Mouse (Mus musculus) T-cell, adult 2 months (primary cell): Measurements from ENCODE around the gene 1700061G19Rik.

Experiments used
- DNase-seq: peaks from one replicate; pipeline ENCODE4 v3.0.0; 2022; ENCODE audit warnings: low spot score

1700061G19Rik gene

GRCm38 (mm10) chr17:56929101-56929500 lies 53.8 kb downstream of the 1700061G19Rik start:
- DNase-seq: no peak

GRCm38 (mm10) chr17:56929530-56929929 lies 54.3 kb downstream of the 1700061G19Rik start:
- DNase-seq: no peak

GRCm38 (mm10) chr17:56930026-56930425 lies 54.7 kb downstream of the 1700061G19Rik start:
- DNase-seq: no peak

- DNase-seq: no peak
Observed at GRCm38 (mm10) chr17:56933395-56933794, 58.1 kb downstream of the 1700061G19Rik start.

GRCm38 (mm10) chr17:56934545-56935330 lies 59.5 kb downstream of the 1700061G19Rik start:
- DNase-seq: no peak

GRCm38 (mm10) chr17:56935363-56936131 lies 60.3 kb downstream of the 1700061G19Rik start, which contains the start of gene Mllt1:
Gene Mllt1 (minus strand): TSS chr17:56935415.
- DNase-seq: peak; percentile 99

GRCm38 (mm10) chr17:56936731-56937130 lies 61.5 kb downstream of the 1700061G19Rik start:
- no peak for DNase-seq
